Mouse (Mus musculus): ENCODE results near the gene Il16. TPM values are rescaled to one million over a fixed set of nuclear protein-coding genes. Genes with fewer than 3 reads are reported as not detected.
"Not testable (repeated sequence)": the region's sequence is repeated elsewhere in the genome, so short reads cannot be mapped to it uniquely, and the experiment has no call there.

Il16 gene
- polyA plus RNA-seq, 1 experiment: not detected

- TF ChIP-seq CTCF (IDR thresholded peaks at IDR 0.05; ENCODE audit: insufficient read depth, low read depth, low read length): no peak
- no peak for TF ChIP-seq POLR2A (IDR thresholded peaks at IDR 0.05; ENCODE audit: insufficient read depth, low read depth, low read length)
- no peak overlapping the region for H3K4me3 ChIP-seq (ENCODE audit: insufficient read depth, low read depth, low read length)
- H3K27ac ChIP-seq (ENCODE audit: insufficient read depth, low read depth, low read length): no peak overlapping the region
- H3K4me1 ChIP-seq (ENCODE audit: control insufficient read depth, insufficient read depth, low read length): no peaks in the 10 kb centered on the region
- 82% methylated on average over 1 of the region's 1 CpGs for WGBS
Measured at GRCm38 (mm10) chr7:83713639-83714038, 31.9 kb downstream of the Il16 start.

- WGBS: 85% methylated on average over 10 of the region's 10 CpGs
- not testable (repeated sequence) for H3K27ac ChIP-seq (ENCODE audit: insufficient read depth, low read depth, low read length); H3K4me1 ChIP-seq (ENCODE audit: control insufficient read depth, insufficient read depth, low read length); H3K4me3 ChIP-seq (ENCODE audit: insufficient read depth, low read depth, low read length)
Measured at GRCm38 (mm10) chr7:83711676-83712259, 33.8 kb downstream of the Il16 start.

- Histone ChIP-seq H3K4me1 (ENCODE audit: control insufficient read depth, insufficient read depth, low read length) (no peaks in the 10 kb centered on the region), H3K4me3 (ENCODE audit: insufficient read depth, low read depth, low read length) (no peak overlapping the region), H3K27ac (ENCODE audit: insufficient read depth, low read depth, low read length) (no peak overlapping the region)
- WGBS: 60% methylated on average over 9 of the region's 9 CpGs
- TF ChIP-seq CTCF (IDR thresholded peaks at IDR 0.05; ENCODE audit: insufficient read depth, low read depth, low read length) (no peak), POLR2A (IDR thresholded peaks at IDR 0.05; ENCODE audit: insufficient read depth, low read depth, low read length) (no peak)
Measured at GRCm38 (mm10) chr7:83703046-83703775, 42.3 kb downstream of the Il16 start.

- WGBS: 83% methylated on average over 6 of the region's 6 CpGs
- Histone ChIP-seq H3K27ac (ENCODE audit: insufficient read depth, low read depth, low read length) (no peak overlapping the region), H3K4me1 (ENCODE audit: control insufficient read depth, insufficient read depth, low read length) (no peaks in the 10 kb centered on the region), H3K4me3 (ENCODE audit: insufficient read depth, low read depth, low read length) (no peak overlapping the region)
- TF ChIP-seq CTCF (IDR thresholded peaks at IDR 0.05; ENCODE audit: insufficient read depth, low read depth, low read length) (no peak), POLR2A (IDR thresholded peaks at IDR 0.05; ENCODE audit: insufficient read depth, low read depth, low read length) (no peak)
Measured at GRCm38 (mm10) chr7:83699066-83699745, 46.3 kb downstream of the Il16 start.

- no peak overlapping the region for H3K4me3 ChIP-seq (ENCODE audit: insufficient read depth, low read depth, low read length)
- TF ChIP-seq CTCF (IDR thresholded peaks at IDR 0.05; ENCODE audit: insufficient read depth, low read depth, low read length) (no peak), POLR2A (IDR thresholded peaks at IDR 0.05; ENCODE audit: insufficient read depth, low read depth, low read length) (no peak)
- H3K4me1 ChIP-seq (ENCODE audit: control insufficient read depth, insufficient read depth, low read length): no peaks in the 10 kb centered on the region
- 31% methylated on average over 6 of the region's 6 CpGs for WGBS
- H3K27ac ChIP-seq (ENCODE audit: insufficient read depth, low read depth, low read length): no peak overlapping the region
Measured at GRCm38 (mm10) chr7:83695449-83696212, 49.9 kb downstream of the Il16 start.

GRCm38 (mm10) chr7:83682640-83683274 is 62.8 kb downstream of the Il16 start:
- H3K27ac ChIP-seq (ENCODE audit: insufficient read depth, low read depth, low read length): no peak overlapping the region
- WGBS: 39% methylated on average over 6 of the region's 6 CpGs
- no peaks in the 10 kb centered on the region for H3K4me1 ChIP-seq (ENCODE audit: control insufficient read depth, insufficient read depth, low read length)
- TF ChIP-seq POLR2A (IDR thresholded peaks at IDR 0.05; ENCODE audit: insufficient read depth, low read depth, low read length): no peak
- TF ChIP-seq CTCF (IDR thresholded peaks at IDR 0.05; ENCODE audit: insufficient read depth, low read depth, low read length): no peak
- H3K4me3 ChIP-seq (ENCODE audit: insufficient read depth, low read depth, low read length): no peak overlapping the region

- no peak overlapping the region for H3K4me3 ChIP-seq (ENCODE audit: insufficient read depth, low read depth, low read length)
Measured at GRCm38 (mm10) chr7:83678506-83678905, 67.0 kb downstream of the Il16 start.

GRCm38 (mm10) chr7:83677296-83677695 is 68.2 kb downstream of the Il16 start:
- Histone ChIP-seq H3K4me1 (ENCODE audit: control insufficient read depth, insufficient read depth, low read length) (no peaks in the 10 kb centered on the region), H3K27ac (ENCODE audit: insufficient read depth, low read depth, low read length) (no peak overlapping the region), H3K4me3 (ENCODE audit: insufficient read depth, low read depth, low read length) (no peak overlapping the region)
- 82% methylated on average over 3 of the region's 3 CpGs for WGBS
- TF ChIP-seq POLR2A (IDR thresholded peaks at IDR 0.05; ENCODE audit: insufficient read depth, low read depth, low read length) (no peak), CTCF (IDR thresholded peaks at IDR 0.05; ENCODE audit: insufficient read depth, low read depth, low read length) (no peak)

More at GRCm38 (mm10) chr7:83678506-83678905, 67.0 kb downstream of the Il16 start:
- H3K27ac ChIP-seq (ENCODE audit: insufficient read depth, low read depth, low read length): no peak overlapping the region
- TF ChIP-seq CTCF (IDR thresholded peaks at IDR 0.05; ENCODE audit: insufficient read depth, low read depth, low read length) (no peak), POLR2A (IDR thresholded peaks at IDR 0.05; ENCODE audit: insufficient read depth, low read depth, low read length) (no peak)
- no peaks in the 10 kb centered on the region for H3K4me1 ChIP-seq (ENCODE audit: control insufficient read depth, insufficient read depth, low read length)
- 91% methylated on average over 4 of the region's 4 CpGs for WGBS
